Mouse (Mus musculus): Measurements from ENCODE around the gene Entpd1. TPM values are rescaled to one million over a fixed set of nuclear protein-coding genes. Genes with fewer than 3 reads are reported as not detected.

Entpd1 gene
- total and polyA plus RNA-seq, 3 experiments = 13.0 to 26.4 (median 22.1) TPM

- TF ChIP-seq EP300 (IDR thresholded peaks at IDR 0.05; ENCODE audit: insufficient read depth, low read depth, low read length) (no peak), CTCF (IDR thresholded peaks at IDR 0.05) (no peak), POLR2A (IDR thresholded peaks at IDR 0.05; ENCODE audit: insufficient read depth, low read depth, low read length) (no peak)
- Histone ChIP-seq H3K36me3 (ENCODE audit: control insufficient read depth, insufficient read depth, low read length) (no peaks in the 10 kb centered on the region), H3K4me1 (ENCODE audit: control insufficient read depth, insufficient read depth, low read length) (peaks cover 1% of the 10 kb centered on the region; the same call in 1 of the 2 replicates), H3K27me3 (ENCODE audit: control insufficient read depth, insufficient read depth, low read length) (no peaks in the 10 kb centered on the region), H3K4me3 (no peak overlapping the region), H3K27ac (no peak overlapping the region), H3K9ac (ENCODE audit: low read depth, low read length) (no peak overlapping the region), H3K79me2 (replicated peaks; ENCODE audit: control insufficient read depth, insufficient read depth, low read length) (no peaks in the 10 kb centered on the region)
- intact Hi-C loops (cut with DNase I) = no loop called here
- WGBS = 75% methylated on average over 2 of the region's 2 CpGs
- no peak for DNase-seq
These were observed 31.3 kb upstream of the Entpd1 start for GRCm38 (mm10) chr19:40580902-40581301.

- Histone ChIP-seq H3K4me1 (ENCODE audit: control insufficient read depth, insufficient read depth, low read length) (peaks cover 1% of the 10 kb centered on the region; the same call in 1 of the 2 replicates), H3K36me3 (ENCODE audit: control insufficient read depth, insufficient read depth, low read length) (no peaks in the 10 kb centered on the region), H3K27ac (no peak overlapping the region), H3K27me3 (ENCODE audit: control insufficient read depth, insufficient read depth, low read length) (no peaks in the 10 kb centered on the region), H3K79me2 (replicated peaks; ENCODE audit: control insufficient read depth, insufficient read depth, low read length) (no peaks in the 10 kb centered on the region), H3K4me3 (no peak overlapping the region), H3K9ac (ENCODE audit: low read depth, low read length) (no peak overlapping the region)
- no peak for DNase-seq
- intact Hi-C loops (cut with DNase I) = no loop called here
- WGBS = 34% methylated on average over 5 of the region's 5 CpGs
- no peak for TF ChIP-seq POLR2A (IDR thresholded peaks at IDR 0.05; ENCODE audit: insufficient read depth, low read depth, low read length)
- TF ChIP-seq EP300 (IDR thresholded peaks at IDR 0.05; ENCODE audit: insufficient read depth, low read depth, low read length) = no peak
- no peak for TF ChIP-seq CTCF (IDR thresholded peaks at IDR 0.05)
These were observed 30.5 kb upstream of the Entpd1 start for GRCm38 (mm10) chr19:40581662-40582061.

GRCm38 (mm10) chr19:40586908-40587307, 25.3 kb upstream of the Entpd1 start:
- Histone ChIP-seq H3K27me3 (ENCODE audit: control insufficient read depth, insufficient read depth, low read length) (no peaks in the 10 kb centered on the region), H3K36me3 (ENCODE audit: control insufficient read depth, insufficient read depth, low read length) (no peaks in the 10 kb centered on the region), H3K79me2 (replicated peaks; ENCODE audit: control insufficient read depth, insufficient read depth, low read length) (no peaks in the 10 kb centered on the region), H3K9ac (ENCODE audit: low read depth, low read length) (no peak overlapping the region), H3K4me1 (ENCODE audit: control insufficient read depth, insufficient read depth, low read length) (no peaks in the 10 kb centered on the region), H3K27ac (no peak overlapping the region), H3K4me3 (no peak overlapping the region)
- no peak for DNase-seq
- TF ChIP-seq POLR2A (IDR thresholded peaks at IDR 0.05; ENCODE audit: insufficient read depth, low read depth, low read length) (no peak), EP300 (IDR thresholded peaks at IDR 0.05; ENCODE audit: insufficient read depth, low read depth, low read length) (no peak), CTCF (IDR thresholded peaks at IDR 0.05) (no peak)
- intact Hi-C loops (cut with DNase I) = no loop called here
- WGBS = 64% methylated on average over 7 of the region's 7 CpGs

- 8% methylated on average over 30 of the region's 30 CpGs for WGBS
- Histone ChIP-seq H3K79me2 (replicated peaks; ENCODE audit: control insufficient read depth, insufficient read depth, low read length) (no peaks in the 10 kb centered on the region), H3K27me3 (ENCODE audit: control insufficient read depth, insufficient read depth, low read length) (no peaks in the 10 kb centered on the region), H3K36me3 (ENCODE audit: control insufficient read depth, insufficient read depth, low read length) (no peaks in the 10 kb centered on the region), H3K4me1 (ENCODE audit: control insufficient read depth, insufficient read depth, low read length) (no peaks in the 10 kb centered on the region), H3K9ac (ENCODE audit: low read depth, low read length) (peak overlapping the region; percentile 71), H3K27ac (peak overlapping the region; percentile 3; the same call in 1 of the 2 replicates), H3K4me3 (peak overlapping the region; percentile 69)
- no peak for TF ChIP-seq CTCF (IDR thresholded peaks at IDR 0.05)
- no peak for TF ChIP-seq EP300 (IDR thresholded peaks at IDR 0.05; ENCODE audit: insufficient read depth, low read depth, low read length)
- no peak for DNase-seq
- intact Hi-C loops (cut with DNase I) = no loop called here
These were observed 24.5 kb upstream of the Entpd1 start for GRCm38 (mm10) chr19:40587491-40588292.

GRCm38 (mm10) chr19:40588293-40588654, 23.9 kb upstream of the Entpd1 start, which contains the start of gene Aldh18a1:
TSS of gene Aldh18a1 (minus strand) at chr19:40588463.
- 0% methylated on average over 34 of the region's 34 CpGs for WGBS
- Histone ChIP-seq H3K27ac (peak within 1 kb of the TSS; percentile 15; the same call in 1 of the 2 replicates), H3K4me3 (peak within 1 kb of the TSS; percentile 69), H3K36me3 (ENCODE audit: control insufficient read depth, insufficient read depth, low read length) (no peaks in the 10 kb centered on the region), H3K27me3 (ENCODE audit: control insufficient read depth, insufficient read depth, low read length) (no peaks in the 10 kb centered on the region), H3K4me1 (ENCODE audit: control insufficient read depth, insufficient read depth, low read length) (no peaks in the 10 kb centered on the region), H3K79me2 (replicated peaks; ENCODE audit: control insufficient read depth, insufficient read depth, low read length) (no peaks in the 10 kb centered on the region), H3K9ac (ENCODE audit: low read depth, low read length) (peak within 1 kb of the TSS; percentile 71)
- DNase-seq = peak; percentile 93 to 96
- TF ChIP-seq POLR2A (IDR thresholded peaks at IDR 0.05; ENCODE audit: insufficient read depth, low read depth, low read length) (no peak), CTCF (IDR thresholded peaks at IDR 0.05) (no peak), EP300 (IDR thresholded peaks at IDR 0.05; ENCODE audit: insufficient read depth, low read depth, low read length) (no peak)
- intact Hi-C loops (cut with DNase I) = no loop called here

- Histone ChIP-seq H3K27me3 (ENCODE audit: control insufficient read depth, insufficient read depth, low read length) (no peaks in the 10 kb centered on the region), H3K9ac (ENCODE audit: low read depth, low read length) (peak overlapping the region; percentile 58), H3K27ac (0 out of 2 replicates have a peak overlapping the region, but pooled peaks have one; percentile 15), H3K36me3 (ENCODE audit: control insufficient read depth, insufficient read depth, low read length) (no peaks in the 10 kb centered on the region), H3K4me1 (ENCODE audit: control insufficient read depth, insufficient read depth, low read length) (no peaks in the 10 kb centered on the region), H3K4me3 (peak overlapping the region; percentile 69), H3K79me2 (replicated peaks; ENCODE audit: control insufficient read depth, insufficient read depth, low read length) (no peaks in the 10 kb centered on the region)
- intact Hi-C loops (cut with DNase I) = no loop called here
- WGBS = 1% methylated on average over 18 of the region's 18 CpGs
- DNase-seq = peak; percentile 89 to 90
- TF ChIP-seq EP300 (IDR thresholded peaks at IDR 0.05; ENCODE audit: insufficient read depth, low read depth, low read length) = no peak
- no peak for TF ChIP-seq POLR2A (IDR thresholded peaks at IDR 0.05; ENCODE audit: insufficient read depth, low read depth, low read length)
- peak; percentile 83 for TF ChIP-seq CTCF (IDR thresholded peaks at IDR 0.05)
These were observed 23.2 kb upstream of the Entpd1 start for GRCm38 (mm10) chr19:40588847-40589529.
